Mouse (Mus musculus): Measurements from ENCODE around the gene Unc79.

Gene Unc79

GRCm38 (mm10) chr12:103123861-103124260 lies 175.2 kb downstream of the Unc79 start:
- 76% methylated on average over 1 of the region's 1 CpGs for WGBS

- 70% methylated on average over 6 of the region's 6 CpGs for WGBS
Observed at GRCm38 (mm10) chr12:103128914-103129313, 180.3 kb downstream of the Unc79 start.

GRCm38 (mm10) chr12:103129395-103130248 lies 181.0 kb downstream of the Unc79 start:
- WGBS: 80% methylated on average over 17 of the region's 17 CpGs

GRCm38 (mm10) chr12:103131419-103131818 lies 182.8 kb downstream of the Unc79 start:
- 80% methylated on average over 6 of the region's 6 CpGs for WGBS

GRCm38 (mm10) chr12:103142550-103143010 lies 193.9 kb downstream of the Unc79 start:
- 50% methylated on average over 9 of the region's 9 CpGs for WGBS

GRCm38 (mm10) chr12:103143798-103144565 lies 195.3 kb downstream of the Unc79 start:
- WGBS: 32% methylated on average over 9 of the region's 9 CpGs

GRCm38 (mm10) chr12:103150247-103150646 lies 201.6 kb downstream of the Unc79 start:
- 79% methylated on average over 2 of the region's 2 CpGs for WGBS

- 68% methylated on average over 2 of the region's 2 CpGs for WGBS
Observed at GRCm38 (mm10) chr12:103154927-103155326, 206.3 kb downstream of the Unc79 start.

- 70% methylated on average over 3 of the region's 3 CpGs for WGBS
Observed at GRCm38 (mm10) chr12:103155406-103155805, 206.7 kb downstream of the Unc79 start.

- 60% methylated on average over 18 of the region's 18 CpGs for WGBS
Observed at GRCm38 (mm10) chr12:103157129-103157910, 208.7 kb downstream of the Unc79 start.

- WGBS: 64% methylated on average over 8 of the region's 8 CpGs
Observed at GRCm38 (mm10) chr12:103159016-103159415, 210.4 kb downstream of the Unc79 start.

- WGBS: 77% methylated on average over 4 of the region's 4 CpGs
Observed at GRCm38 (mm10) chr12:103160721-103161120, 212.1 kb downstream of the Unc79 start.

- 85% methylated on average over 10 of the region's 10 CpGs for WGBS
Observed at GRCm38 (mm10) chr12:103163596-103163995, 214.9 kb downstream of the Unc79 start.

- WGBS: 63% methylated on average over 14 of the region's 14 CpGs
Observed at GRCm38 (mm10) chr12:103164101-103165030, 215.7 kb downstream of the Unc79 start.

- 83% methylated on average over 12 of the region's 12 CpGs for WGBS
Observed at GRCm38 (mm10) chr12:103168892-103169291, 220.2 kb downstream of the Unc79 start.

GRCm38 (mm10) chr12:103183057-103183456 lies 234.4 kb downstream of the Unc79 start:
- 55% methylated on average over 7 of the region's 7 CpGs for WGBS

- whole genome bisulfite sequencing: 90% methylated on average over 7 of the region's 7 CpGs
Observed at GRCm38 (mm10) chr12:103187020-103187419, 238.4 kb downstream of the Unc79 start.

- 73% methylated on average over 8 of the region's 8 CpGs for WGBS
Observed at GRCm38 (mm10) chr12:103188223-103188622, 239.6 kb downstream of the Unc79 start.

- WGBS: 31% methylated on average over 12 of the region's 12 CpGs
Observed at GRCm38 (mm10) chr12:103189771-103190170, 241.1 kb downstream of the Unc79 start.

- 62% methylated on average over 5 of the region's 5 CpGs for whole genome bisulfite sequencing
Observed at GRCm38 (mm10) chr12:103192996-103193395, 244.3 kb downstream of the Unc79 start.
